Mouse (Mus musculus): ENCODE measurements around the gene Bcr.
"Not testable (repeated sequence)": the region's sequence is repeated elsewhere in the genome, so short reads cannot be mapped to it uniquely, and the experiment has no call there.

Gene Bcr

DNA sequence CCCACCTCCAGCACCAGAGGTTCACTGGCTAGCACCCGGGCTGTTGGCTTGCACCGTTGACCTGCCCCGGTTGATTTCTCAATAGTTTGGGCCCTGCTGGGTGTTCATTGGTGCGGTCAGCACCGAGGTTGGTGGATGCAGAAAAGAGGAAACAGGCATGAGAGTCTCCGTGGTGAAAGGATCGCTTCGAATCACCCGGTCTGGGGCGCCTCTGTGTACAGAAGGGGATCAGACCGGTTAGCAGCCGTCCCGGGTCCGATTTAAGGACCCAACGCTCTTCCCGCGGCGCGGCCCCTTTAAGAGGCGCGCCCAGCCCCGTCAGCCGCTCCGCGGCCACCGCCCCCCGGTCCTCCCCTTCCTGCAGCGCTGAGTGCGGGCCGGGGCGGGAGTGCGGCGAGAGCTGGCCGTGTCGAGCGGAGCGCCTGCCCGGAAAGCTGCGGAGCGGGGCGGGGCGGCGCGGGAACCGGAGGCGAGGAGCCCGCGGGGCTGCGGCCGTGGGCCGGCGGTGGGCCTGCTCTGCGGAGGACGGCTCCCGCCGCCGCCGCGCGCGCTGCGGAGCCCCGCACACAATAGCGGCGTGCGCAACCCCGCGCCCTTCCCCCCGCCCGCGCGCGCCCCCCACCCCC, at the start of gene Bcr:
Gene Bcr (plus strand): TSS at position 376 of the 626 bp plus-strand sequence.
- peak; percentile 84 for DNase-seq

DNA sequence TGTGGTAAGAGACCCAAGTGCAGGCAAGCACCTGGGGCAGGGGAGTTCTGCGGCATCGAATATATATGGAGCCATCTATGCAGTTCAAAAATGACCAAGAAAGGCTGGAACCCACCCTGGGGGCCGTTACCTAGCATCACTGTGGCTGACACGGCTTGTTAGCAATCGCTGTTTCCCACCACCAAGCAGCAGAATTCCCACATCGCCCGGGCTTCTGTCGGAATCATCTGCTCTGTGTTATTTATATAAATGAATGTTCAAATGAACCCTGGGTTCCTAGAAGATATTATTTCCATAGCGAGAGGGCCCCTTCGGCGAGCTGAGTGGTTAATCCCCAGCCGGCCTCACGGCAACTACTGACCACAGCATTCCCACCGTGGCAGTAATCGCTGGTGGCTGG, 49.7 kb upstream of the Bcr start:
- no peak for DNase-seq

DNA sequence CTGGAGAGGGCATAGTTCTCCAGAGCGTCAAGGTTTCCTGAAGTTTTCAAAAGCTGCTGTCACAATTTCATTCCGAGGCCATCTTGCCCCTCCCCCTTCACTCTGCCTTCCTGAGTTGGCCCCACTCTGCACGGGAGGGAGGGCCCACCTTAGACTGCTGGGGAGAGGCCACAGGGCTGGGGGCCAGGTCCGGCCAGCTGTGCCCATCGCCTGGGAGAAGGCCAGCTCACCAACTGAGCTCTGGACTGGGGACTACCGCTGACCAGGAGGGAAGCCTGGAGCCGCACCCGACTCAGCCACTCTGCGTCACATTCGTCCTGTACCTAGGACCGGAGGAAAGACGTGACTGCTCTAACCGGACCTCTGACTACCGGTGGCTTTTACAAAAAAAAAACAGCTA, 44.9 kb upstream of the Bcr start:
- DNase-seq: no peak

DNA sequence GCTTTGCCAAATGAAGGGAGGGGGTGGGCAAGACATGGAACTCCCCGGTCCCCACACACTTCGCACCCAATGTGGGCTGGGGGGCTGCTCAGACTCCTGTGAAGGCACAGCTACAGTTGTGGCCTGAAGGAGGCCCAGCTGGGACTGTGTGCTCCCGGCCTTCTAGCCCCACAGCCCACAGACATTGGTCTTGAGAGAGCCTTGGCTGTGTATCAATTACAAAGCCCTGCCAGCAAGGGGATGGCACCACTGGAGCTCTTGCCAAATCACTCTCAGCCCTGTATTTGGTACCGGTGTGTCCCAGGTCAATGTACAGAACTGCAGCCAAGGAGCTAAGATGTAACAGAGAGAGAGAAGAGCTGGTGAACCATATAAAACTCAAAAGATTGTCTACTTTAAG, 43.9 kb upstream of the Bcr start:
- DNase-seq: no peak

DNA sequence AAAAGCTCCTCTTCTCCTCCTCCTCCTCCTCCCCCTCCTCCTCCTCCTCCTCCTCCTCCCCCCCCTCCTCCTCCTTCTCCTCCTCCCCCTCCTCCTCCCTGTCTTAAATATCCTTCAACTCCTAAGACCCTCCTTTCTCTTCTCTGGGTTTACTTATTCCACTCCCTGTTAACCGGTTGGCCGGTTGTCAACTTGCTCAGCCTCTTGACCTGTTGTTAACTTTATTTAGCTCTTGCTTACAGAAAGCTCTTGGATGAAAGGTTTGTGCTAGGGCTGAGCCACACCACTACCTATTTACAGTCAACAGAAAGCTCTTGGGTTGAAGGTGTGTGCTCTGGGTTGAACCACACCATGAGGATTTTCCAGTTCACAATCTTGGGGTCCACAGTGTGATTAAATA, 40.1 kb upstream of the Bcr start:
- DNase-seq: no peak

DNA sequence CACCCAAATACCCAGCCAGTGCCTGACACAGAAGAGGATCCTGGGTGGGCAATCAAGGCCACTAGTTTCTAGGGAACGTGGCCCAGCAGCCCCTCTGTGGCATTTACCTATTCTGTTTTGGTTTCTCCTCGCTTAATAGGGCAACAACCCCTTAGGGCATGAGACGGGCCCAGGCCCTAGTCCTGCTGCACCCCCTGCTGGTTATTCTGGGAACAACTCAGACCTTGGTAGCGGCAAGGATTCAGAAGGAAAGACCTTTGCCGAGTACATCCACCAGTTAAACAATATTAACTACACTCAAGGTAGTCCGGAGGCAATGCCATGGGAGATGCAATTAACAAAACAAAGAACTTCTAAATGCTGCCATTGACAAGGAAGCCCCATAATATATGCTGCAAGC, 39.3 kb upstream of the Bcr start:
- peak; percentile 85 for DNase-seq

DNA sequence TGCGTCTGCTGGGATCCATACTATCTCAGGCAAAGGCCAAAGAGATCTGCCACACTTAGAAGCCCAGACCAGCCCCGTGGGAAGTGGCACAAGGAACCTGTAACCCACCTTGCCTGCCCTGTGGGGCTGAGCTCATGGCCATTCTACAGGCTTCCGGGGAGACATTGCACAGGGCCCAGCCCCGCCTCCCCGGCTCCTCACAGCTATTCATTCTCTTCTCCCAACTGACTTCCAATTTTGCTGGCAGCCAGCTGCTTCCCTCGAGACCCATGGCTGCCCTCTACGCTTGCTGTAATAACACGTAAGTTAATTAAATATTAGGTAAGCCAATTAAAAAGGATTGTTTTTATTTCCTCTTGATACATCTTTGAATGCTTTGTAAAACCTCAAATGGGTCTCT, 33.9 kb upstream of the Bcr start:
- no peak for DNase-seq

DNA sequence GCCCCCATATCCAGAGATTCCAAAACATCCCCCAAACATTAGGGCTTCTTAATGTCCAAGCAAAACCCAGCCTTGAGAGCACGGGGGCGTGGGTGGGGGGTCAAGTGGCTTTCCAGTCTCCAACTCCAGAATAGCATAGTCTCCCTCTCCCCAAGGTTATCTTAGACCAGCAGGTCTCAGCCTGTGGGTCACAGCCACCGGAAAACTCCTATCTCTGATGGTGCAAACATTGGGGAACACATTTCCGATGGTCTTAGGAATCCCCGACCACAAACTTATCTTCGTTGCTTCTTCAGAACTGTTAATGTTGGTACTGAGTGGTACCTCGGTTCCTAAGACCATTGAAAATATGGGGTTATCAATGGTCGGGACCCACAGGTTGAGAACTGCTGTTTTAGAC, 31.6 kb upstream of the Bcr start:
- no peak for DNase-seq

DNA sequence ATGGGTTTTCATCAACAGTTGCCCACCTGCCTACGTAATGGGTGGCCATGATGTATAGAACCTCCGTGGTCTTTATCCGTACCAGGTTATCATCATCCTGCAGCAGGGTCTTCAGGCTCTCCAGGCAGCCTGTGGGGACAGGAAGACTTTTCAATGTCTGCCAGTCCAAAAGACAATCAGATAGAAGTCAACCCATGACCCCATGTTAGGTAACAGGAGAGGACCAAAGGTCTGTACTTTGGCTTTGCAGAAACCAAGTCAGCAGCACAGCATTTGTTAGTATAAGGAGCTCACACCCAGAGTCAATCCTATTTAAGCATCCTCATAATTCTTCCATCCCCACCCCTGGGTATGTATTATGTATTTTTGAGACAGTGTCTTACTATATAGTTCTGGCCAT, 30.7 kb upstream of the Bcr start:
- no peak for DNase-seq

DNA sequence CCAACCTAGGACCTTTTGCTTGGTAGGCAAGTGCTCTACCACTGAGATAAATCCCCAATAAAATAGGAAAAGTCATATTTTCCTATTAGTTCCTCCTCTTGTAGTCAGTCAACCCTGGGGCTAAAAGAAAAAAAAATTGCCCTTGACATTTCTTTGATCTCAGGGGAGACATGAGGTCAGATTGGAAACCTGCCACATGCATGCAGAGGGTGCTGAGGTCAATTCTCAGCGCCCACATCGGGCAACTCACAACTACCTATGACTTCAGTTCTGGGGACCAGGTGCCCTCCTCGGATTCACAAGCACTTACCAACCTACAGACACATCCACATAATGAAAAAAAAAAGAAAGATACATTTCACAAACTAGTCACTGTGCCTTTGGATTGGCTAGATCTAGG, 30.2 kb upstream of the Bcr start:
- no peak for DNase-seq

DNA sequence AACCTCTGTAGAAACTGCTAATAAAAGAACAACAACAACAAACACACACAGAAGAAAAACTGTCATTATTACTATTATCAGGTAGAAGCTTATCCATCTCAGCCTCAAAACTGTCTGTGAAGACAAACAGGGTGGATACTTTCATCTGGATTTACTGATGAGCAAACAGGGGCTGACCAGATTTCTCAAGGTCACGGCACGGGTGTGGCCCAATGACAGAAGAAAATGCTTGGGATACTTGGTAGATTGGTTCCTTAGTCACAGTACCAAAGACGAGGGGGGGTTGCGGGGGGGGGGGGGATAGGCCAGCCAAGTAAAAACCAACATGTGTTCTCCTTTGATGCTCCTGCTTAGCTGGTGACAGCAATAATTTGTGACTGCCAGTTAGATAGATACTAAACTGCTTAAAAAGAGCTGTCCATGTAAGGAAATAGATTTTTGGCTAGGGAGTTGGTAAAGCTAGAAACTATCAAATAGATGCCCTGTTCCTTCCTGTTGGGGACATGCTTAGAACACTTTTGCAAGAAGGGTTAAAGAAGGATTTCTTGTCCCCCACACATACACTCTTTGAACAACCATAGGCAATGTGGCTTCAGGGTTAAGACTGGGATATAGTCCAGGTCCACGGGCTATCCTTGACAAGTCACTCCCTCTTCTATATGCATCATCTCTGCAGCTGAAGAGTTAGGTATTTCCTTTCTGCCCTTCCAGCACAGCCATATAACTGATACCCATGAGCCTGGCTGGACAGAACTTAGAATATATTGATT, 28.9 kb upstream of the Bcr start:
- DNase-seq: no peak

DNA sequence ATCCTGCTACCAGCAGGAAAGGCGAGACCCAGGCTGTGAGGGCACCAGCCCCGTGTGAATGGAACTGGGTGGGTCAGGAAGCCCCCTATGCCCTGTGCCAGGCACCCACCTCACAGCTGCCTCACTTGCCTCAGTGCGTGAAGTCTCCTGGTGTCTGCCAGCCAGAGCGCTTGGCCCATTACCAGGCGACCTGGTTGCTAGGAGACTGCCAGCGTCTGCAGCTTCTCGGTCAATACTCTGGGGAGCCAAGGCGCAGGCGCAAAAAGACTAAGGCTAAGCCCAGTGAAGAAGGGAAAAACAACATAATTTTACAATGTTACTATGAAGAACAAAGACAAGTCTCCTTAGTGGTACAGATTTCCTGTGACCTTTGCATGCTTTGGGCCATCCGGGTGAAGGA, 28.0 kb upstream of the Bcr start, which contains the start of gene Rsph14:
Gene Rsph14 (minus strand): TSS at position 192 of the 400 bp plus-strand sequence.
- no peak for DNase-seq

DNA sequence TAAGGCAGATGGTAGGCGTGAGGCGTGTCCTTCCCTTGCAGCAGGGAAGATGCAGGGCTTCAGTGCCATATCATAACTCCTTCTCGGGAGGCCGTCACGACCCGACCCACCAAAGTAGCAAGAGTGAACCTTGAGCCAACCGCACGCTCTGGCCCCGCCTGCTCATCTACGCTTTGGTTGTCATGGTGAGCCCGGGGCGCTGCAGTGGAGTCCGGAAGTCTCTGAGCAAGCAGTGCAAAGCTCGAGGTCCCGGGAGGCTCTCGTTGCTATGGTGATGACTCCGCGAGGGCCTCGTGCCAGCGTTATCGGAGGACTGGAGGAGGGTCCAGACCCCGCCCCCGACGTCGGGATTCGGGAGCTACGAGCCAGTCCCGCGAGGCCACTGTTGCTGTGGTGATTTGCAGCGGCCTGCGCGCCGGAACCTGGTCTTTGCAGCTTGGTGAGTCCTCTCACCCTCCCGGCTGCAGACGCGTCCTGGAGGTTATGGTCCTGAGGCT, 23.5 kb upstream of the Bcr start, which contains the start of gene Rab36:
Gene Rab36 (plus strand): TSS at position 176 of the 497 bp plus-strand sequence.
- DNase-seq: peak; percentile 78

DNA sequence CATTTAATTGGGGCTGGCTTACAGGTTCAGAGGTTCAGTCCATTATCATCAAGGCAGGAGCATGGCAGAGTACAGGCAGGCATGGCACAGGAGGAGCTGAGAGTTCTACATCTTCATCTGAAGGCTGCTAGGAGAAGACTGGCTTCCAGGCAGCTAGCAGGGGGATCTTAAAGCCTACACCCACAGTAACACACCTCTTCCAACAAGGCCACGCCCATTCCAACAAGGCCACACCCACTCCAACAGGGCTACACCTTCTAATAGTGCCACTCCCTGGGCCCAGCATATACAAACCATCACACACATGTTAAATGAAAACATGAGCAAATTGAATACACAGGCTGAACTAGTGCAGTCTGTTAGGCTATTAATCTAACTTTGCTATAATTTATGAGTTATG, 18.3 kb upstream of the Bcr start:
- not testable (repeated sequence) for DNase-seq

DNA sequence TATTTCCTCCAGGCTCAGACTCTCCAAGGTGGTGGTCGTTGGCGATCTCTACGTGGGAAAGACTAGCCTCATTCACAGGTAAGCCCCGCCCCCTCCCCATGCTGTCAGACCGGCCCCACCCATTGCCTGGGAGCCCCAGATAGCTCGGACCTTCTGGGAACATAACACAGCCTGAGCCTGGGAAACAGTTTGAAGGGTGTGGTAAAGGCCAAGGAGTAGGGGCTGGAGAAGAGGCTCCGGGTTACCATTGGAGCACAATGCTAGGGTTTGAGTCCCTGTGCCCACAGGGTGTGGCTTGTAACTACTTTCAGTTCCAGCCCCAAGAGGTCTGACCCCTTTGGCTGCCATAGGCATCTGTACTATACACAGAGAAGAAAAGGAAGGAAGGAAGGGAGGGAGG, 15.9 kb upstream of the Bcr start:
- no peak for DNase-seq

DNA sequence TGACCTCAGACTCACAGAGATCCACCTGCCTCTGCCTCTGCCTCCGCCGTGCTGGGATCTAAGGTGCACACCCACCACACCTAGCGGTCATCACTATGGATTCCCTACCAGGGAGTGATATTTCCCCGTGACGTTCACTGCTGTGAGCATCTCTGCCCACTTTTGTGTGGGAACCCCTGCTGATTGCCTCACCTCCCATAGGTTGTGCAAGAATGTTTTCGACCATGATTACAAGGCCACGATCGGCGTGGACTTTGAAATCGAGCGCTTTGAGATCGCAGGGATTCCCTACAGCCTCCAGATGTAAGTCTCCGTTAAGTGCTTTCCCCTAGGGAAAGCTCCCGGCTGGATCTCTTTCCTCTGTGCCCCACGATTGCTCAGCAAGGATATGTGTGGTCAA, 14.6 kb upstream of the Bcr start:
- DNase-seq: no peak

DNA sequence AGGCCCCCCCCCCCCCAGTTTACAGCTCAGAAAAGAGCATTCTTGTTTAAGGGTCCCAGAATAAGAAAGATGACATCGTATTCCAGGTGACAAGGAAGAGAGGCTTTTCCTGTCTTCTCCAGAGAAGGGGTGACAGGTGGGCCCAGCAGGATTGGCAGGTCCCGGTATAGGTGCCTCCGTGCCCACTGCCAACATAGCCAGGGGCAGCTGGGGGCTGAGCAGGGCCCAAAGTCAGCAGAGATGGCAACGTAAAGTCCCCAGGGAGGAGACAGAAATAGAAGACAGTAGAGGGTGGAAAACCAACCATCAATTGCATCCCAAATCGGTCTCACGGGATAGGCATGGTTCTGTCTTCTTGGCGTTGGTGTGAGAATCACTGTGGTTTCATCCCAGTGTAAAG, 11.7 kb upstream of the Bcr start:
- DNase-seq: no peak

DNA sequence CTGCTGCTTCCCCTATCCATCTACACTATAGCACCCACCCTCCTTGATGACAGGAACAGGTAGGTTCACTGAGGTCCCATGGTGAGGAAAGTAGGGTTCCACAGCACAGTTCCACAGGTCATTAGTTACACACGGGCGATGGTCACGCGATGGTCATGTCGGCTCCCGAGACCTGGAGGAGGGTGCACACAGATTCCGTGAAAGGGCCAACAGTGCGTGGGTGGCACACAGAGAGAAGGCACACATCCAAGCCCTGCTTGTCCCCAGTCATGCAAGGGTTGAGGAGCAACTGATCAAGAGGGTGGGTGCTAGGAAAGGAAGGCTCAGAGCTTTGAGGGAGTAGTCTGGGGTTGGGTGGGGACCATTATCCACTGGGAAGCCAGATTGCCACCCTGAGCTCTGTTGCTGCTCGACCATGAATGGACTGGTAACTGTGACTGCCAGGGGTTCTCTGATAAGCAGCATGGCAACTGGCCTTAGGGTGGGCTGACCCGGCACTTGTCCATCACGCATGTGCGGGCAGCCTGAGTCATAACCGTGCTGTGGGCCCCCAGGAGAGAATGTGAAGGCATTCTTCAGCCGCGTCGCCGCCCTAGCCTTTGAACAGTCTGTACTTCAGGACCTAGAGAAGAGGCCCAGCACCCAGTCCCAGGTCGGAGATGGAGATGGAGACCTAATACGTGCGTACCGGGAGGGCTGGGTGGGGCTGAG, 8.9 kb upstream of the Bcr start:
- no peak for DNase-seq

DNA sequence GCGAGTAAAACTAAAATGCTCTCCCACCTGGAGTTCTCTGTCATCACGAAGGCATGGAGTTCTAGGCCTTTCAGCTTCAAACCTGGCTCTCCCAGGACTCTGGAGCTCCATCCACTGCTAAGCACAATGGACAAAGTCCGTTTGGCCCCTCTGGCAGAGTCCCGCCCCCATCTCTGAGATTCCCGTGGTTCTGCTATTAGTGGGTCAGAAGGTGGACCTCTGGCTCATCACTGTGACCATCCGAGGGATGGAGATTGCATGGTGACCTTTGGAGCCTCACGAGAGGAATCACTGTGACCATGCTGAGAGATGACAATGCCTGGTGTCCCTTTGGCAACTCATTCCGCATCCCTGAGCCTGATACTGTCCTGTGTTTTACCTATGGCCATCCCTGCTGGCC, 7.5 kb upstream of the Bcr start:
- no peak for DNase-seq

DNA sequence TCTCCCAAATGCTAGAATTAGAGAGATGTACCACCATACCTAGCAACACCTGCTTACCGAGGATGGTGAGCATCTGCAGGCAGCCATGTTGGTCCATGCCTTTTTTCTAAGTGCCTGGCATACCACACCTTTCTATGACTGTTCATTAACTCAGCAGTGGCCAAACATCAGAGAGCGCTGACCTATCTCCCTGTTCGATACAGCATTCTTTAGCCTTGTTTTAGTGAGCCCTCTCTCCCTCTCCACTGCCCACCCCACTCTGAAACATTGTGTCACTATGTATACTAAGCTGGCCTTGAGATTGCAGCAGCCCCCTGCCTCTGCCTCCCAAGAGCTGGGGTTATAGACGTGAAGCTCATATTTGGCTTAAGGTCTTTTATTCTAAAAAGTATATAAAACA, 6.7 kb upstream of the Bcr start:
- no peak for DNase-seq

DNA sequence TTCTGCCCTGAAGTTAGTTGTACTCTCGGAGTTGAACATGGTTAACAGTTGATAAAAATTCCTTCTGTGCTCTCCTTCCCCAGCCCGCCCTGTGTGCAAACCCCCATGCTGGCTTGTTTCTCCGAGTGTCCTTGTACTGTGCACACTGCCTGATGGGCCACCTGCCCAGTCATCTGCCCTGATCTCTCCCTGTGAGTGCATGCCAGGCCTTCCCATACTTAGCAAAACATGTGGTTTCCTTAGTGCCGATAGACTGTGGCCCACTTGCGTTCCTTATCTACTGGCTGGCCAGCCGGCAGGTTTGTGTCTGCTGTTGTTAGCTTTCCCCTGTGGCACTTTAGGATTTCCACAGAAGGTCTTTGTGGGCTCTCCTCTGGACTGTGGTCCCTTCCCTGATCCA, 6.3 kb upstream of the Bcr start:
- no peak for DNase-seq

DNA sequence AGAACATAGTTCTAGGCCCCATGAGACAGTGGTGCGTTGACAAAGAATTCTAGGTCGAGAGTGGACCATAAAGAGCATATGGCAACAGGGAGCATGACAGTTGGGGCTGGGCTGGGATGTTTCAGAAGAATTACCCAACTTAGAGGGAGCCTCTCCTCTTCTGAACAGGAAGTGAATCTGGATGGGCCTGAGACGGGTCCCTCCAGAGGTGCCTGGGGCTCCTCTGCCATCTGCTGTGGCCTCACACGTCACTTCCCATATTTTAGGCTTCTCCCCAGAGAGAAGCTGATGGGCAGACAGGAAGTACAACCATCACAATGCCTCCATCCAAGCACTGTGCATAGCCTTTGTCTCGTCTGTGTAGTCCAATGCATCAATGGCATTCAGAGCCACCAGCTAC, 4.7 kb upstream of the Bcr start:
- DNase-seq: no peak

DNA sequence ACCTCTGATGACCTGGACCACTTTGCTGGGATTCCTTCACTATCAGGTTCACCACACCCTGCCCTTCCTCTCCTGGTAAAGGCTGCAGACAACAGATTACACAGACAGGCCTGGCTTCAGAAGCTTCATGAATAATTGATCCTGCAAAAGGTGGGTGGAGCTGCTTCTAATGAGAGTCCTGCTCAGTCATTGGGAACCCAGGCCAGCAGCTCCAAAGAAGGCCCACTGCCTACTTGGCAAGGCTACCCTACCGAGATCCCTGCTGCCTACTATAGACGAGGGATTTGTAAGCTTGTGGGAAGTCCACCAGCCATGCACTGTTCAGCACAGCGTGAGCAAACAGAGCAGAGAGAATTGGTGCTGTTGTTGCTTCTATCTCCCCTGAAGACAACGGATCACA, 4.1 kb upstream of the Bcr start:
- DNase-seq: no peak

DNA sequence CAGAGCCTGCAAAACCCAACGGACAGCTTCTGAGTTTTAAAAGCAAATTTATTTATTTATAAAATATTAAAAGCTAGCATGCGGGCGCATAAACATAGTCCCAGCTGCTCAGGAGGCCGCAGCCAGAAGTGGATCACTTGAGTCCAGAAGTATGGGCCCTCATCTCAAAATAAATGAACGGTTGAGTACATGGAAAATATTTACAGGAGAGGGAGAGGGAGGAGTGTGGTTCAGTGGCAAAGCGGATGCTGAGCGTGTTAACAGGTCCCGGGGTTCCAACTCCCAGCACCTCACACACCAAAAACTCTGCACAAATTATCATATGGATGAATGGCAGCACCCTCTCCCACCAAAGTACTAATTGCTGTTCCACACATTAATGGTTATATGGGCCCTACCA, 2.1 kb upstream of the Bcr start:
- DNase-seq: no peak
